Mouse (Mus musculus) liver, embryonic 15.5 days (tissue): Measurements from ENCODE around the gene Lamc3. TPM values are rescaled to one million over a fixed set of nuclear protein-coding genes. Genes with fewer than 3 reads are reported as not detected.
A peak's percentile ranks its signal among the peaks of the same experiment; 100 is the strongest.

Experiments used
- ATAC-seq: fragments of 200-750 bp; cut with Nextera tagmentation; 2 replicates; pipeline ENCODE4 v1.8.0; 2017; ENCODE audit warnings: moderate number of reproducible peaks, mild to moderate bottlenecking, moderate library complexity; ENCODE audit not compliant: insufficient read depth
- H3K27ac ChIP-seq: fragments of 300-500 bp; sonication (generic); replicated peaks from 2 replicates; pipeline ENCODE4 v1.5.1; 2015; ENCODE audit warnings: mild to moderate bottlenecking, inconsistent platforms
- H3K27me3 ChIP-seq: fragments of 300-500 bp; sonication (generic); 2 replicates; pipeline ENCODE4 v1.6.1; 2015; ENCODE audit warnings: mild to moderate bottlenecking, inconsistent platforms
- H3K36me3 ChIP-seq: fragments of 300-500 bp; sonication (generic); replicated peaks from 2 replicates; pipeline ENCODE4 v1.6.1; 2015; ENCODE audit warnings: moderate library complexity, mild to moderate bottlenecking, inconsistent platforms
- H3K4me1 ChIP-seq: fragments of 300-500 bp; sonication (generic); replicated peaks from 2 replicates; pipeline ENCODE4 v1.6.1; 2015; ENCODE audit warnings: inconsistent platforms
- H3K4me2 ChIP-seq: fragments of 300-500 bp; sonication (generic); 2 replicates; pipeline ENCODE4 v1.6.1; 2015; ENCODE audit warnings: moderate library complexity, mild to moderate bottlenecking, inconsistent platforms
- H3K4me3 ChIP-seq: fragments of 300-500 bp; sonication (generic); replicated peaks from 2 replicates; pipeline ENCODE4 v1.5.1; 2015; ENCODE audit warnings: mild to moderate bottlenecking, inconsistent platforms
- H3K9ac ChIP-seq: fragments of 300-500 bp; sonication (generic); 2 replicates; pipeline ENCODE4 v1.6.1; 2015; ENCODE audit warnings: moderate library complexity, mild to moderate bottlenecking, inconsistent platforms
- H3K9me3 ChIP-seq: fragments of 300-500 bp; sonication (generic); replicated peaks from 2 replicates; pipeline ENCODE4 v1.6.1; 2016; ENCODE audit warnings: inconsistent platforms
- WGBS: fragments of 180-500 bp; shearing (Covaris S2); methylation state at CpG from one replicate; pipeline ENCODE4 v1.1.7; 2015; ENCODE audit warnings: mixed read lengths; ENCODE audit not compliant: insufficient replicate concordance; 5-methylcytosine and 5-hydroxymethylcytosine counted together
- polyA plus RNA-seq: library from polyadenylated mRNA; unstranded; fragments of >200 nt; fragmentation: Nextera tagmentation; extraction: Ambion mirVana; gene quantifications from 2 replicates; pipeline ENCODE4 v1.2.1, GENCODE M21; 2015

Gene Lamc3
- polyA plus RNA-seq, 1 experiment from 2014 or later, result not detected

DNA sequence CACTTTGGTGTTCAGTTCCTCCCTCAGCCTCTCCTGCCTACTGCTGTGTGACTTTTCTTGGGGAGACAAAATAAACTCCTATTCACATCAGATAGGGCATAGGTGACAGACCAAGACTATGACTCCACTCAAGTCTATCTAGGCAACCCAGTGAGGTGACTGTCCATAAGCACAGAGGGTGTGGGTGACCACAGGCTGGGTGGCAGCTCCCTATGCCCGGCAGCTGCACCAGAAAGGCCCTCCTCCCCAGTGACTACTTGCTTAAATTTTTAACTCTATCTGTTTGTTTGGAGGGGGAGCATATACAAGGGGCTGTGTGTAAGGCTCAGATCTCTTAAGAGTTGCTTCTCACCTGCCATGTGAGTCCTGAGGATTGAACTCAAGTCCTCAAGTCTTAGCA is 24.2 kb upstream of the Lamc3 start:
- ATAC-seq, result no peak

DNA sequence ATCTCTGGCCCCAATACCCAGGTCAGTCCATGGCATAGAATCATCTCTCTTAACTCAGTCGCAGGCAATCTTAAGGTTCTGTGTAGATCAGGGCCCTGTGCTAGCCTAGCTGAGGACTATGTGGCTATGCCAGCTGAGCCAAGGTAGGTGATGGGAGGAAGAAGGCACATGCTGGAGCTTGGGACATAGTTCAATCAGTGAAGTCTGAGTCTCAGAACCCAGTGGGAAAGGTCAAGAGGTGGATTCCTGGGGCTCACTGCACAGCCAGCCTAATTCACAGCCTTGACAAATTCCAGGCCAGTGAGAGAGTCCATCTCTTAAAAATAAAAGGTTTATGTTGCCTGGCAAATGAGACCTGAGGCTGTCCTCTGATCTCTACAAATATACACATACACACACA is 23.3 kb upstream of the Lamc3 start:
- H3K9me3 ChIP-seq, result no peaks in the 10 kb centered on the region
- H3K27ac ChIP-seq, result no peak overlapping the region
- H3K4me2 ChIP-seq, result no peak overlapping the region
- no peak overlapping the region for H3K4me3 ChIP-seq
- no peak overlapping the region for H3K9ac ChIP-seq
- H3K36me3 ChIP-seq, result no peaks in the 10 kb centered on the region
- ATAC-seq, result no peak
- WGBS, result 53% methylated on average over 1 of the region's 1 CpGs
- H3K4me1 ChIP-seq, result no peaks in the 10 kb centered on the region
- H3K27me3 ChIP-seq, result peaks cover 3% of the 10 kb centered on the region; the same call in 1 of the 2 replicates

More for the DNA sequence above, 24.2 kb upstream of the Lamc3 start:
- Histone ChIP-seq H3K9me3 (no peaks in the 10 kb centered on the region), H3K9ac (no peak overlapping the region), H3K27me3 (peaks cover 12% of the 10 kb centered on the region; the same call in 1 of the 2 replicates), H3K4me1 (no peaks in the 10 kb centered on the region), H3K4me2 (no peak overlapping the region), H3K27ac (no peak overlapping the region), H3K4me3 (no peak overlapping the region), H3K36me3 (no peaks in the 10 kb centered on the region)
- 26% methylated on average over 1 of the region's 1 CpGs for WGBS

DNA sequence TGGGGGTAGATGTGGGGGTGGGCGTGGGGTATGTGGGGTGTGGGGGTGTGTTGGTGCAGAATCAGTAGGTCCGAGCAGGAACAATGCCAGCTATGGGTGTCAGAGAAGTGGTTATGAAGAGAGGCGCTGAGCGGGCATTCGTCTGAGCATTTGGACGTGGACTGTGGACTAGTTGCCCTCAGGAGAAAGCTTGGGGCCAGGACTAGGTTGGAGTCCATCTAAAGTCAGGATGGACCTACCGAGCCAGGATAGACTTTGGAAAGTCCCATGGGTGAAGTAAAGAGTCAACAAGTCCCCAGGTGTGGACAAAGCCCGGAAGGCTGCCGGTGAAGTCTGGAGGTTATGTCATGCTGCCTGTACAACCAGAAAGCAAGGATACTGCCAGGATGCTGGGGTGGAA is 22.2 kb upstream of the Lamc3 start:
- Histone ChIP-seq H3K4me2 (no peak overlapping the region), H3K36me3 (no peaks in the 10 kb centered on the region), H3K9ac (no peak overlapping the region), H3K9me3 (no peaks in the 10 kb centered on the region), H3K4me3 (no peak overlapping the region), H3K27ac (no peak overlapping the region), H3K27me3 (no peaks in the 10 kb centered on the region), H3K4me1 (no peaks in the 10 kb centered on the region)
- whole genome bisulfite sequencing, result 75% methylated on average over 9 of the region's 9 CpGs
- 0 out of 2 replicates have a peak, but pooled peaks have one; percentile 23 for ATAC-seq

DNA sequence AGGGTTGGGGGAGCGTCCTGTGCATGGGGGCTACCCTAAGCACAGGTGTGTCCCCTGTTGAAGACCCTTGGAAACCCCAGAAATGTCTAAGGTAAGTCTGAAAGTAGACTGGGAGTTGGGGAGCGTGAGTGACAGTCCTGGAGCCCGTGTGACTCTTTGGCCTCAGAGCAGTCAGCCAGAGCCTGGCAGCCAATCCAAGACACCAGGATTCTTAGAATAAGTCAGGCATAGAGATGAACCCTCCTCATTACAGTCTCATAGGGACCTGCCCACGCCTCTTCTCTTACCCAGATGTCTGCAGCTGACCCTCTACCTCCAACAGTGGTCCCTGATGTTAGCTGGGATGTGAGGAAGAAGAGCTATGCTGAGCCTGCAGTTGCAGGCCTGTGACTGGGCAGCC is 21.8 kb upstream of the Lamc3 start:
- no peak overlapping the region for H3K4me2 ChIP-seq
- H3K36me3 ChIP-seq, result no peaks in the 10 kb centered on the region
- H3K27me3 ChIP-seq, result no peaks in the 10 kb centered on the region
- H3K27ac ChIP-seq, result no peak overlapping the region
- H3K4me3 ChIP-seq, result no peak overlapping the region
- H3K9me3 ChIP-seq, result no peaks in the 10 kb centered on the region
- ATAC-seq, result no peak
- H3K9ac ChIP-seq, result no peak overlapping the region
- 41% methylated on average over 4 of the region's 4 CpGs for WGBS
- no peaks in the 10 kb centered on the region for H3K4me1 ChIP-seq

DNA sequence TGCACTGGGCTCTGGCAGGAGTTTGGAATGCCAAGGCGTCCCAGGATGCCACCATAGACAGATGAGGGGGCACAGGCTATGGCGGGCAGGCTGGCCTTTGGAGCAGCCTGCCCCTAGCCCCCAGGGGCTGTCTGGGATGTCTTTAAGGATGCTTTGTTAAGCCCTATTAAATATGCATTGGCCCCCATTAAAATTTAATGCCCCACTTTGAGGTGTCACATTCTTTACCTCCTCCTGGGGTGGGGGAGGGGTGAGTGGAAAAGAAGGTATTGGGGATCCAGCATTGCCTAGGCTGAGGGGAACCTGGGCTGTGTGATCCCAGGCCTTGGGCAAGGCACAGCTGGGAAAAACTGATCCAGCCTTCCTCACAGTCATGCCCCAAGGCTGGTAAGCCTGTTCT is 21.3 kb upstream of the Lamc3 start:
- Histone ChIP-seq H3K27me3 (no peaks in the 10 kb centered on the region), H3K4me2 (no peak overlapping the region), H3K4me1 (no peaks in the 10 kb centered on the region), H3K4me3 (no peak overlapping the region), H3K9ac (no peak overlapping the region), H3K9me3 (no peaks in the 10 kb centered on the region), H3K27ac (no peak overlapping the region), H3K36me3 (no peaks in the 10 kb centered on the region)
- ATAC-seq, result no peak
- WGBS, result 47% methylated on average over 2 of the region's 2 CpGs

DNA sequence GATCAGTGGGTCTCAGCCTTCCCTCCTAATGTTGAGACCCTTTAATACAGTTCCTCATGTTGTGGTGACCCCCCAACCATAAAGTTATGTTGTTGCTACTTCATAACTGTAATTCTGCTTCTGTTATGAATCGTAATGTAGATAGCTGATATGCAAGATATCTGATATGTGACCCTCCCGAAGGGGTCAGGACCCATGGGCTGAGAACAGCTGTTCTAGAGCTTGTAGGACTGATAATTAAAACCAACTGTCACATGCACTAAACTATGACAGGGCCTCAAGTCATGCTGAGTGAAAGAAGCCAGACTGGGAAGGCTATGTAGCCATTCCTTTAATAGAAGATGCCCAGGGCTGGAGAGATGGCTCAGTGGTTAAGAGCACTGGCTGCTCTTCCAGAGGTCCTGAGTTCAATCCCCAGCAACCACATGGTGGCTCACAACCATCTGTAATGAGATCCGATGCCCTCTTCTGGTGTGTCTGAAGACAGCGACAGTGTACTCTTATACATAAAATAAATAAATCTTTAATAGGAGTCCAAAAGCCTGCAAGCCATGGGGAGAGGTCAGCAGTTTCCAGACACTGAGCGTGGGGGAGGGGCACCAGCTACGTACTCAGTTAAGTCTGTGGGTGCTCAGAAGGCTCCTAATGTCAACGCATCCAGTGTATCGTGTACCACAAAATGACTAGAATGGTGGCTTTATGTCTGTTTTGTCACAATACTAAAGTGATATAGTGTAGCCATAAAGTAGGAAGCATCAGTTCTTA is 19.1 kb upstream of the Lamc3 start:
- no peak overlapping the region for H3K9ac ChIP-seq
- no peaks in the 10 kb centered on the region for H3K4me1 ChIP-seq
- H3K27me3 ChIP-seq, result no peaks in the 10 kb centered on the region
- 61% methylated on average over 8 of the region's 8 CpGs for WGBS
- no peaks in the 10 kb centered on the region for H3K9me3 ChIP-seq
- ATAC-seq, result no peak
- no peak overlapping the region for H3K27ac ChIP-seq
- no peak overlapping the region for H3K4me2 ChIP-seq
- no peak overlapping the region for H3K4me3 ChIP-seq
- no peaks in the 10 kb centered on the region for H3K36me3 ChIP-seq

DNA sequence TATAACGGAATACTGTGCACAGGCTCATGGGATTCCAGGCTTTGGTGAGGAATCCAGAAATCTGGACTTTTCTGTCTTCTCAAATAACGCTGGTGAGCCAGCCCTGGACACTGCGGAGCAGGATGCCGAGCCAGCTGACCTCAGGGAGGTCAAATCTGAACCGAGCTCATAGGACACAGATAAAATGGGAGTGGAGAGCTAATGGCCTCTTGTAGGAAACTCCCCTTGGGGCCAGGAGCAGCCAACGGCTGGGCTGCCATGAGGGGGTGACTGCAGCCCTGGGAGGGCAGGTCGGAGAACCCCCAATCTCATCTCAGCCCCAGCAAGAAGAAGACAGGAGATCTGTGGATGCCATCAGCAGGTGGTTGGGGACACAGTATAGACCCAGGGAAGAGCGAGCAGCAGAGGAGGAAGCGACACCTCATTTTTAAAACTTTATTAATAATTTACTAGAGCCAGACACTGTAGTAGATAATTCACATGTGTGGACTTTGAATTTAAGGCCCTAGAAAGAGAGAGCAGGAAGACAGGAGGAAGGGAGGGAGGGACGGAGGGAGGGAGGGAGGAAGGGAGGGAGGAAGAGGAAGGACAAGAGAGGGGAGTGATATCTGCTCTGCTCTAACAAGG is 18.4 kb upstream of the Lamc3 start:
- no peaks in the 10 kb centered on the region for H3K27me3 ChIP-seq
- H3K9me3 ChIP-seq, result no peaks in the 10 kb centered on the region
- no peak overlapping the region for H3K4me3 ChIP-seq
- H3K9ac ChIP-seq, result no peak overlapping the region
- 51% methylated on average over 10 of the region's 10 CpGs for WGBS
- H3K4me2 ChIP-seq, result no peak overlapping the region
- no peak overlapping the region for H3K27ac ChIP-seq
- H3K36me3 ChIP-seq, result no peaks in the 10 kb centered on the region
- ATAC-seq, result 0 out of 2 replicates have a peak, but pooled peaks have one; percentile 28
- no peaks in the 10 kb centered on the region for H3K4me1 ChIP-seq

DNA sequence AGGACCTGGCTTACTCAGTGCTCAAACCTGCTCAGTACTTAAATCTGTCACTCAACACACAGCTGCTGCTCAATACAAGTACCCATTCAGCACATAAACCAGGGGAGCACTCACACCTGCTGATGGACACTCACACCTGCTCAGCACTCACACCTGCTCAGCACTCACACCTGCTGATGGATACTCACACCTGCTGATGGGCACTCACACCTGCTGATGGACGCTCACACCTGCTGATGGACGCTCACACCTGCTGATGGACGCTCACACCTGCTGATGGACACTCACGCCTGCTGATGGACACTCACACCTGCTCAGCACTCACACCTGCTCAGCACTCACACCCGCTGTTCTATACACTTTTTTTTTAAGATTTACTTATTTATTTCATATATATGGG is 17.4 kb upstream of the Lamc3 start:
- no peak overlapping the region for H3K9ac ChIP-seq
- no peak overlapping the region for H3K4me2 ChIP-seq
- 67% methylated on average over 5 of the region's 5 CpGs for WGBS
- H3K9me3 ChIP-seq, result no peaks in the 10 kb centered on the region
- no peaks in the 10 kb centered on the region for H3K36me3 ChIP-seq
- H3K4me3 ChIP-seq, result no peak overlapping the region
- peaks cover 5% of the 10 kb centered on the region; the same call in 1 of the 2 replicates for H3K27me3 ChIP-seq
- no peak overlapping the region for H3K27ac ChIP-seq
- ATAC-seq, result no peak
- no peaks in the 10 kb centered on the region for H3K4me1 ChIP-seq

DNA sequence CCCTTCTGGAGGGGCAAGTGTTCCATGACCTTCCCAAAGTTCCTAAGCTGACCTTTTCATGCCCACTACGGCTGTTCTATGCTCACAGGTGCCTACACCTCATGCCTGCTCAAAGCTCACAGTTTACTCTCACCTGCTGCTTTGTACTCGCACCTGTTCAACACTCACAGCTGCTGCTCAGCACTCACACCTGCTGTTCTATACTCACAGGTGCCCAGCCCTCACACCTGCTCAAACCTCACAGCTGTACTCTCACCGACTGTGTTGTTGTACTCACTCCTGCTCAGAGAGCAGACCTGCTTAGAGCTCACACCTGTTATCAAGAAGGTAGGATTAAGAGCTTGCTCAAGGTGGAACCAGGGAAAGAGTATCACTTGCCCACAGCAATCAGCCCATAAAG is 16.4 kb upstream of the Lamc3 start:
- Histone ChIP-seq H3K9ac (no peak overlapping the region), H3K4me2 (no peak overlapping the region), H3K36me3 (no peaks in the 10 kb centered on the region), H3K27me3 (peaks cover 8% of the 10 kb centered on the region; the same call in 1 of the 2 replicates), H3K4me3 (no peak overlapping the region), H3K4me1 (no peaks in the 10 kb centered on the region), H3K9me3 (no peaks in the 10 kb centered on the region), H3K27ac (no peak overlapping the region)
- 54% methylated on average over 3 of the region's 3 CpGs for WGBS
- ATAC-seq, result no peak

DNA sequence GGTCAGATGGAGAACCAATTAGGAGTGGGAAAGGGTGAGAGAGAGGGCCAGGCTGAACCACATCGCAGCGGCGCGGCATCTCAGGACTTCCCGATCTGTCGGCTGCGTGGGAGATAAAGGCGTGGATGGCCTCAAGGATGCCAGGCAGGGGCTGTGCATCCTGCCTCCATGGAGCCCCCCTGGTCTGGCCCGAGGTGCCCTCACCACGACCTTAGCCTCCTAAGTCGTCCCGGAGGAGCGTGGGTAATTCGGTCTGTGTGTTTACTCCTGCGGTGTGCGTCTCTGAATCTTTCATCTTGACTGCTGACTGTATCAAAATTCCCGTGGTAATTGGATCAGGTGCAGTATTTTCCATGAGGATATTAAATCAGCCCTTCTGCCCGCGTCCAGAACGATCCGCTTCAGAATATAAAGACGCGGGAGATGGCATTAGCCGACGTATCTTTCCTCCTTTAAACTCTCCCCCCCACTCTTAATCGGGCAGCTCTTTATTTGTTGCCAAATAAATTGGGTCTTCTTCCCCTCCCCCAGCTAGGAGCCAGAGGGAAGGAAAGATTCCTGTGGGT is 12.7 kb upstream of the Lamc3 start:
- 72% methylated on average over 26 of the region's 26 CpGs for WGBS
- H3K27me3 ChIP-seq, result peaks cover 26% of the 10 kb centered on the region

DNA sequence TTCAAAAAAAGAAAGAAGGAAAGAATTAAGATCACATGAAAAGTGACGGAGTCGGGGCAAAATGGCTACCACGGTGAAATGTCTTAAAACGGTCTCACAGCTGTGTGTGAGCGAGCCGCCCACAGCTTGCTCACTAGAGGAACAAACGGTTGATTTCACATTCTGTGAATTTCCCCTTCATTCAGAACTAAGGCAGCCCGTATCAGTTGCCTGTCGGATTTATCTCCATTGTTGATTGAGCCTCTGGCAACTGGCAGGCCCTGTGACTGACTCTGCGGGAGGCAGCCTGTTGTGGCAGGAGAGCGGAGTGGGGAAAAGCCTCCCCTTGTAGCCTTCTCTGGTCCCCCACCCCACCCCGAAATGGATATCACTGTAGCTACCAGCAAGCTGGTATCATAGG is 10.6 kb upstream of the Lamc3 start:
- no peak for ATAC-seq
- WGBS, result 36% methylated on average over 12 of the region's 12 CpGs
- Histone ChIP-seq H3K36me3 (no peaks in the 10 kb centered on the region), H3K27me3 (peaks cover 41% of the 10 kb centered on the region), H3K27ac (no peak overlapping the region), H3K4me2 (no peak overlapping the region), H3K9me3 (no peaks in the 10 kb centered on the region), H3K4me3 (no peak overlapping the region), H3K4me1 (no peaks in the 10 kb centered on the region), H3K9ac (no peak overlapping the region)

More for the DNA sequence above, 12.7 kb upstream of the Lamc3 start:
- no peaks in the 10 kb centered on the region for H3K9me3 ChIP-seq
- H3K4me1 ChIP-seq, result no peaks in the 10 kb centered on the region
- no peak for ATAC-seq
- H3K36me3 ChIP-seq, result no peaks in the 10 kb centered on the region
- no peak overlapping the region for H3K9ac ChIP-seq
- H3K4me3 ChIP-seq, result no peak overlapping the region
- H3K4me2 ChIP-seq, result no peak overlapping the region
- H3K27ac ChIP-seq, result no peak overlapping the region
